Mouse (Mus musculus): Measurements from ENCODE around the gene Ccl2. TPM values are rescaled to one million over a fixed set of nuclear protein-coding genes. Genes with fewer than 3 reads are reported as not detected.

Ccl2 gene
- 9.1 and 12.3 TPM in 2 replicates for polyA plus RNA-seq (2015; fragmentation: Nextera tagmentation; extraction: Ambion mirVana)

- ATAC-seq (replicated peaks; ENCODE audit: extremely low read depth, insufficient read depth, low FRiP score): peak; percentile 57; the same call in 1 of the 2 replicates
- no peak within 1 kb of the TSS for H3K9ac ChIP-seq (ENCODE audit: low read length)
- H3K9me3 ChIP-seq (replicated peaks; ENCODE audit: control insufficient read depth, low read length): no peaks in the 10 kb centered on the region
- no peaks in the 10 kb centered on the region for H3K36me3 ChIP-seq (ENCODE audit: control insufficient read depth, insufficient read depth)
- H3K27me3 ChIP-seq (ENCODE audit: control insufficient read depth, insufficient read depth, low read length): no peaks in the 10 kb centered on the region
- H3K4me2 ChIP-seq (ENCODE audit: low read depth, low read length): no peak within 1 kb of the TSS
- H3K4me3 ChIP-seq (ENCODE audit: low read length): no peak within 1 kb of the TSS
- WGBS: 35% methylated on average over 5 of the region's 5 CpGs
- peak within 1 kb of the TSS; percentile 47; the same call in 1 of the 2 replicates for H3K27ac ChIP-seq (ENCODE audit: low read length)
- peaks cover 15% of the 10 kb centered on the region for H3K4me1 ChIP-seq (ENCODE audit: control insufficient read depth, insufficient read depth, low read length)
Measured at GRCm38 (mm10) chr11:82035356-82035755, at the start of gene Ccl2. Gene Ccl2, plus strand, starts transcription at chr11:82035571.

- Histone ChIP-seq H3K36me3 (ENCODE audit: control insufficient read depth, insufficient read depth) (no peaks in the 10 kb centered on the region), H3K4me2 (ENCODE audit: low read depth, low read length) (no peak overlapping the region), H3K27ac (ENCODE audit: low read length) (no peak overlapping the region), H3K4me1 (ENCODE audit: control insufficient read depth, insufficient read depth, low read length) (no peaks in the 10 kb centered on the region), H3K27me3 (ENCODE audit: control insufficient read depth, insufficient read depth, low read length) (no peaks in the 10 kb centered on the region), H3K9me3 (replicated peaks; ENCODE audit: control insufficient read depth, low read length) (no peaks in the 10 kb centered on the region), H3K4me3 (ENCODE audit: low read length) (no peak overlapping the region), H3K9ac (ENCODE audit: low read length) (no peak overlapping the region)
- ATAC-seq (replicated peaks; ENCODE audit: extremely low read depth, insufficient read depth, low FRiP score): no peak
- 64% methylated on average over 10 of the region's 10 CpGs for WGBS
Measured at GRCm38 (mm10) chr11:81996172-81996841, 39.1 kb upstream of the Ccl2 start.

- Histone ChIP-seq H3K36me3 (ENCODE audit: control insufficient read depth, insufficient read depth) (no peaks in the 10 kb centered on the region), H3K4me2 (ENCODE audit: low read depth, low read length) (no peak overlapping the region), H3K9ac (ENCODE audit: low read length) (no peak overlapping the region), H3K9me3 (replicated peaks; ENCODE audit: control insufficient read depth, low read length) (no peaks in the 10 kb centered on the region), H3K27ac (ENCODE audit: low read length) (no peak overlapping the region), H3K4me3 (ENCODE audit: low read length) (no peak overlapping the region), H3K27me3 (ENCODE audit: control insufficient read depth, insufficient read depth, low read length) (no peaks in the 10 kb centered on the region), H3K4me1 (ENCODE audit: control insufficient read depth, insufficient read depth, low read length) (no peaks in the 10 kb centered on the region)
- 79% methylated on average over 5 of the region's 5 CpGs for WGBS
- ATAC-seq (replicated peaks; ENCODE audit: extremely low read depth, insufficient read depth, low FRiP score): no peak
Measured at GRCm38 (mm10) chr11:81997085-81997484, 38.3 kb upstream of the Ccl2 start.

- 87% methylated on average over 3 of the region's 3 CpGs for WGBS
- no peaks in the 10 kb centered on the region for H3K27me3 ChIP-seq (ENCODE audit: control insufficient read depth, insufficient read depth, low read length)
- no peak overlapping the region for H3K27ac ChIP-seq (ENCODE audit: low read length)
- no peaks in the 10 kb centered on the region for H3K4me1 ChIP-seq (ENCODE audit: control insufficient read depth, insufficient read depth, low read length)
- H3K9ac ChIP-seq (ENCODE audit: low read length): no peak overlapping the region
- H3K36me3 ChIP-seq (ENCODE audit: control insufficient read depth, insufficient read depth): no peaks in the 10 kb centered on the region
- no peak overlapping the region for H3K4me3 ChIP-seq (ENCODE audit: low read length)
- no peak for ATAC-seq (replicated peaks; ENCODE audit: extremely low read depth, insufficient read depth, low FRiP score)
- H3K9me3 ChIP-seq (replicated peaks; ENCODE audit: control insufficient read depth, low read length): no peaks in the 10 kb centered on the region
- no peak overlapping the region for H3K4me2 ChIP-seq (ENCODE audit: low read depth, low read length)
Measured at GRCm38 (mm10) chr11:81998646-81999045, 36.7 kb upstream of the Ccl2 start.

GRCm38 (mm10) chr11:81999469-81999868, 35.9 kb upstream of the Ccl2 start:
- WGBS: 64% methylated on average over 4 of the region's 4 CpGs
- Histone ChIP-seq H3K27ac (ENCODE audit: low read length) (no peak overlapping the region), H3K4me3 (ENCODE audit: low read length) (no peak overlapping the region), H3K27me3 (ENCODE audit: control insufficient read depth, insufficient read depth, low read length) (no peaks in the 10 kb centered on the region), H3K9me3 (replicated peaks; ENCODE audit: control insufficient read depth, low read length) (no peaks in the 10 kb centered on the region), H3K4me1 (ENCODE audit: control insufficient read depth, insufficient read depth, low read length) (no peaks in the 10 kb centered on the region), H3K36me3 (ENCODE audit: control insufficient read depth, insufficient read depth) (no peaks in the 10 kb centered on the region), H3K4me2 (ENCODE audit: low read depth, low read length) (no peak overlapping the region), H3K9ac (ENCODE audit: low read length) (no peak overlapping the region)
- ATAC-seq (replicated peaks; ENCODE audit: extremely low read depth, insufficient read depth, low FRiP score): no peak

GRCm38 (mm10) chr11:82000581-82000980, 34.8 kb upstream of the Ccl2 start:
- Histone ChIP-seq H3K9ac (ENCODE audit: low read length) (no peak overlapping the region), H3K36me3 (ENCODE audit: control insufficient read depth, insufficient read depth) (no peaks in the 10 kb centered on the region), H3K4me3 (ENCODE audit: low read length) (no peak overlapping the region), H3K9me3 (replicated peaks; ENCODE audit: control insufficient read depth, low read length) (no peaks in the 10 kb centered on the region), H3K27ac (ENCODE audit: low read length) (no peak overlapping the region), H3K4me2 (ENCODE audit: low read depth, low read length) (no peak overlapping the region), H3K4me1 (ENCODE audit: control insufficient read depth, insufficient read depth, low read length) (no peaks in the 10 kb centered on the region), H3K27me3 (ENCODE audit: control insufficient read depth, insufficient read depth, low read length) (no peaks in the 10 kb centered on the region)
- no peak for ATAC-seq (replicated peaks; ENCODE audit: extremely low read depth, insufficient read depth, low FRiP score)
- 65% methylated on average over 5 of the region's 5 CpGs for WGBS

GRCm38 (mm10) chr11:82004810-82005209, 30.6 kb upstream of the Ccl2 start:
- WGBS: 47% methylated on average over 2 of the region's 2 CpGs
- ATAC-seq (replicated peaks; ENCODE audit: extremely low read depth, insufficient read depth, low FRiP score): no peak

GRCm38 (mm10) chr11:82006796-82007423, 28.5 kb upstream of the Ccl2 start:
- H3K27ac ChIP-seq (ENCODE audit: low read length): peak overlapping the region; percentile 35
- peak overlapping the region; percentile 28; the same call in 1 of the 2 replicates for H3K4me2 ChIP-seq (ENCODE audit: low read depth, low read length)
- H3K27me3 ChIP-seq (ENCODE audit: control insufficient read depth, insufficient read depth, low read length): no peaks in the 10 kb centered on the region
- no peaks in the 10 kb centered on the region for H3K9me3 ChIP-seq (replicated peaks; ENCODE audit: control insufficient read depth, low read length)
- no peaks in the 10 kb centered on the region for H3K36me3 ChIP-seq (ENCODE audit: control insufficient read depth, insufficient read depth)
- no peak overlapping the region for H3K4me3 ChIP-seq (ENCODE audit: low read length)
- peaks cover 4% of the 10 kb centered on the region; the same call in 1 of the 2 replicates for H3K4me1 ChIP-seq (ENCODE audit: control insufficient read depth, insufficient read depth, low read length)
- H3K9ac ChIP-seq (ENCODE audit: low read length): no peak overlapping the region
- ATAC-seq (replicated peaks; ENCODE audit: extremely low read depth, insufficient read depth, low FRiP score): peak; percentile 65
- 26% methylated on average over 12 of the region's 12 CpGs for WGBS

More at GRCm38 (mm10) chr11:82004810-82005209, 30.6 kb upstream of the Ccl2 start:
- Histone ChIP-seq H3K4me2 (ENCODE audit: low read depth, low read length) (no peak overlapping the region), H3K9me3 (replicated peaks; ENCODE audit: control insufficient read depth, low read length) (no peaks in the 10 kb centered on the region), H3K4me1 (ENCODE audit: control insufficient read depth, insufficient read depth, low read length) (0 out of 2 replicates have a peak, but pooled peaks cover 3% of the 10 kb centered on the region), H3K27ac (ENCODE audit: low read length) (no peak overlapping the region), H3K4me3 (ENCODE audit: low read length) (no peak overlapping the region), H3K36me3 (ENCODE audit: control insufficient read depth, insufficient read depth) (no peaks in the 10 kb centered on the region), H3K27me3 (ENCODE audit: control insufficient read depth, insufficient read depth, low read length) (no peaks in the 10 kb centered on the region), H3K9ac (ENCODE audit: low read length) (no peak overlapping the region)

- Histone ChIP-seq H3K9me3 (replicated peaks; ENCODE audit: control insufficient read depth, low read length) (no peaks in the 10 kb centered on the region), H3K36me3 (ENCODE audit: control insufficient read depth, insufficient read depth) (no peaks in the 10 kb centered on the region), H3K4me2 (ENCODE audit: low read depth, low read length) (no peak overlapping the region), H3K4me3 (ENCODE audit: low read length) (no peak overlapping the region), H3K4me1 (ENCODE audit: control insufficient read depth, insufficient read depth, low read length) (peaks cover 5% of the 10 kb centered on the region; the same call in 1 of the 2 replicates), H3K9ac (ENCODE audit: low read length) (no peak overlapping the region), H3K27ac (ENCODE audit: low read length) (no peak overlapping the region), H3K27me3 (ENCODE audit: control insufficient read depth, insufficient read depth, low read length) (no peaks in the 10 kb centered on the region)
- ATAC-seq (replicated peaks; ENCODE audit: extremely low read depth, insufficient read depth, low FRiP score): no peak
- 83% methylated on average over 3 of the region's 3 CpGs for WGBS
Measured at GRCm38 (mm10) chr11:82010115-82010514, 25.3 kb upstream of the Ccl2 start.

All from heart, embryonic 16.5 days (tissue).